Comparison of ENCODE assay signal across 8 mouse cellular contexts in the genomic region with DNA sequence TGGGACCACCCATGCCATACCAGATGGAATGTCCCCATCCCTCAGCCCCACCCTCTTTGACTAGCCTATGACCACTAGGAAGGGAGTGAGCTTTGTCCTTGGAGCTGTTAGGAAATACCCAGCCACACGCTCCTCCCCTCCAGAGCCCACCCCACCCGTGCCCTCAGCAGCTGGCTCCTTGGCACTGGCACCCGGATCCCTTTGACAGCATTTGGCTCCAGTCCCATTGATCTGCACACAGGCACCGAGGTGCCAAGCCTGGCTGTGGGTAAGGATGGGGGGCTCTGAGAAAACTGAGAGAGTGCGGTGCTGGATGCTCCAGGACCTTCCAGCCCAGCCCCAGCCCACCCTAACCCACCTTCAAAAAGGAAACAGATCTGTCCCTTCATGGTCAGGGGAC. TPM values are rescaled to one million over a fixed set of nuclear protein-coding genes. Genes with fewer than 3 reads are reported as not detected.
DNase-seq lines count a peak whose midpoint lies in the region; TF ChIP-seq lines count a peak whose summit lies in the region.
"Had no signal": no experiment of that assay in that cellular context is flagged by ENCODE, and none has a peak within 500 bp of the region (broad histone marks: within the 10 kb centered on the region; RNA-seq: fewer than 3 reads in every experiment).

No protein-coding gene starts in this region.

- peak in 1 of 2 experiments; percentile 50 for DNase-seq in layer of hippocampus, adult 2 months (ENCODE audit: low spot score in 2 of 2)
- DNase-seq in layer of hippocampus, postnatal 25 days (ENCODE audit: extremely low spot score in 1 of 2, low spot score in 1 of 2) = no peak
- peak; percentile 84 to 86 for DNase-seq in right cerebral cortex, postnatal 10 days (ENCODE audit: low spot score in 2 of 2)
- DNase-seq in right cerebral cortex, postnatal 36 days (ENCODE audit: low spot score in 2 of 2) = no peak
- no peak for DNase-seq in urinary bladder, postnatal 36 days (ENCODE audit: low spot score in 2 of 2)
- DNase-seq in thymus, adult 18-20 months = no peak
- DNase-seq: thymus, postnatal 25 days had no signal

- peak overlapping the region; percentile 69 for H3K4me3 ChIP-seq in layer of hippocampus, adult 2 months
- H3K4me3 ChIP-seq in cortical plate, adult 2 months (ENCODE audit: insufficient read depth, low read length) = peak overlapping the region; percentile 93

- H3K4me1 ChIP-seq in cortical plate, adult 2 months (ENCODE audit: control insufficient read depth, insufficient read depth, low read length) = peaks cover 4% of the 10 kb centered on the region; the same call in 1 of the 2 replicates

- H3K27ac ChIP-seq in layer of hippocampus, adult 2 months = peak overlapping the region; percentile 92
- peak overlapping the region; percentile 68 for H3K27ac ChIP-seq in cortical plate, adult 2 months (ENCODE audit: insufficient read depth, low read length)

- no peak for TF ChIP-seq CTCF in layer of hippocampus, adult 2 months (conservative IDR thresholded peaks at IDR 0.05)
- TF ChIP-seq CTCF in cortical plate, adult 2 months (IDR thresholded peaks at IDR 0.05; ENCODE audit: extremely low read depth, insufficient read depth, low read length) = no peak

- no peak for TF ChIP-seq POLR2A in cortical plate, adult 2 months (IDR thresholded peaks at IDR 0.05; ENCODE audit: extremely low read depth, insufficient read depth, low read length)

RNA-seq across cellular contexts. Expression of a gene that starts 23.9 kb away (rescaled TPM):
- 10 to 100 TPM; 19.2 to 21.7 TPM for total RNA-seq in layer of hippocampus, adult 2 months (2021)
- 10 to 100 TPM; 14.8 to 22.0 TPM for total RNA-seq in layer of hippocampus, postnatal 25 days (2021)
- 21.8 and 23.0 TPM in 2 replicates for polyA plus RNA-seq in cortical plate, adult 2 months (2012; rRNA removed)

RNA-seq across cellular contexts. Expression of a gene that starts 52.4 kb away (rescaled TPM):
- 10 to 100 TPM; 38.0 to 49.8 TPM for total RNA-seq in layer of hippocampus, adult 2 months (2021)
- total RNA-seq in layer of hippocampus, postnatal 25 days (2021) = 10 to 100 TPM; 40.0 to 43.6 TPM
- 8.6 and 9.1 TPM in 2 replicates for polyA plus RNA-seq in cortical plate, adult 2 months (2012; rRNA removed)

Comparison
In these comparisons a context has a peak if more than half of its experiments do, and no peak if none do; other contexts are left out.
1. DNase-seq: peak in right cerebral cortex, postnatal 10 days (2 of 2); none in layer of hippocampus, postnatal 25 days (0 of 2), right cerebral cortex, postnatal 36 days (0 of 2), urinary bladder, postnatal 36 days (0 of 2) and thymus, adult 18-20 months (0 of 2).